Mouse (Mus musculus) CD4-positive helper T cell, adult 2 months (primary cell): ENCODE measurements around the gene Ank.

Source experiments
- DNase-seq: peaks from one replicate; pipeline ENCODE4 v3.0.0-alpha.2; 2012; ENCODE audit warnings: low read depth, missing footprints, low spot score

The Ank gene

DNA sequence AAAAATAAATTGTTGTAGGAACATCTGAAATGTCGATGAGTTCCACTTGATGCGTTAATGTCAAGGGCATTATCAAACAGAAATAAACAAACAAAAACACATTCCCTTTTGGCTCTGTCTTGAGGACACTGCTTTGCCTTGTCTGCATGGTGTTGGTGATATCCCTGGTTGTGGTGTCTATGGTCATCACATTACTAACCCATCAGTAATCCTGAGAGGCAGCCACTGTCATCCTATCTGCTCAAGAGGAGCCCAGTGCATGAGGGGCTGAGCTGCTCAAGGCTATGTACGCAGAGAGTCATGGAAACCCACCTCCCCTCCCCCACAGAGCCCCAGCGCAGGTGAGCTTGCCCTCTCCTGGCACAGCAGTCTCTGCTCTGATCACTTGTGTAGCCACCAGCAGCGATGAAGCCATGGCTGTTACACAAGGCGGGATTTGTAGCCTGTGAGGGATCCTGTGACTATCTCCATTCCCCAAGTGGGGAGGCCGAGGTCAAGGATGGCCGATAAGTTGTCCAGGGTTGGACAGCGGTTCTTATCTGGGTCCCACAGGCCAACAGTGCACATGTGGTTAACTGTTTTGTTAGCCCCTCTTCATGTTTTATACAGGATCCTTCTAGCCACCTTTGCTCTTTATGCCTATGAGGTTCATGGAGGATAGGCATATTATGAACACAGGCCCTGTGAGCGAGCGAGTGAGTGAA, 30.3 kb downstream of the Ank start:
- DNase-seq = no peak

DNA sequence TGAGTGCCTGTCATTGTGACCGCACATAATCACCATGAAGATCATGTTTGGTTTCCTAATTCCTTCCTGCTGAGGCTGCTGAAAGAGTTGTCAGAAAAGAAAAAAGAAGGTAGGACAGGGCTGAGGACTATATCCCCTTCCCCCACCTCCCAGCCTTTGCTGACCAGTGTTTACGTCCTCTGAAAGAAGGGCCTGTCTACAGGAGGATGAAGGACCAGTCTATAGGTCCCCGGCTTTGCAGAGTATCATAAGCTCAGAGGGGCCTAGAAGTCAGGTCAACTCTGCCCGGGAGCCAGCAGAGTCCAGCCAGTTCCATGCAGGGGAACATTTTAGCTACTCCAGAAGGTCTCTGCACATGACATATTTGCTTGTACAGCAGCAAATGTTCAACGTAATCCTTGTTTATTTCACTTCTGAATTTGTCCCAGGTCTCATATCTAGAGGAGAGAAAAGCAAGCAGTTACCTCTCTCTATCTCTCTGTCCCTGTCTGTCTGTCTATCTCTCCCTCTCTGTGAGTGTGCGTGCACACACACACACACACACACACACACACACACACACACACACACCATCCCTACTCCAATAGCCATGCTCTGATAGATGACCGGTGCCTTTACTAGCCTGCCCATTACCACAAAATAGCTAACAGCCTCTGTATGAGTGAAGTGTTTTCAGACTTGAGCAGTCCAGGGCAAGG, 31.0 kb downstream of the Ank start:
- DNase-seq = no peak

DNA sequence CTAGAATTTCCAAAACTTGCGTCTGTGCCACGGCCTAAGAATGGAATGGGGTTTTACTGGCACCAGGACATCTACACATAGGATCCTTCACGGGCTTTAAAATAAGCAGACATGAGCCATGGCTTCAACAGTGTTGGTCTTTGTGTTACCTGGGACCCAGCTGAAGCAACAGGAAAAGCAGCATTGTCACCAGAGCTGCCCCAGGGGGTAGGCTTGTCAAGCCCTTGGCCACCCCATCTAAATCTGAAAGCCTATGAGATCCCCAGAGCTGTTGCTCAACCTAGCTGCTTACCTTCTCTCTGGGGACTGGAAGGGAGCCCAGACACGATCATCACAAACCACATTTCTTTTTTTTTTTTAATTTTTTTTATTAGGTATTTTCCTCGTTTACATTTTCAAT, 31.6 kb downstream of the Ank start:
- no peak for DNase-seq

DNA sequence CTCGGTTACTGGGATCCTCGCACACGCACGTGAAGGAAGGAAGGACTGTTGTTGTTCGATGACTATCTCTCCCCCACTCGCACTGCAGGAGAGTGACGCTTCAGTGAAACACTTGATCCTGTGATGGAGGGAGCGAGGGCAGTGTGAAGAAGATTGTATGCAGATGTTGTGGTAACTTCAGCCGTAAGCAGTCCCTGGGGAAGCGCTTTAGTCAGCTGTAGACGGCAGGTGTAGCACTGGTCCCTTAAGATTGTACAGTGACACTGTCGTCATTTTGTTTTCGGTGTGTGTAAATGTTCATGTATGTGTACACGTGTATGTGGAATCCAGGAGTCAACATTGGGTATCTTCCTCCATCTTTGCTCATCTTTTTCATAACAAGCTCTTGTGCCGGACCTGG, 33.9 kb downstream of the Ank start:
- no peak for DNase-seq

DNA sequence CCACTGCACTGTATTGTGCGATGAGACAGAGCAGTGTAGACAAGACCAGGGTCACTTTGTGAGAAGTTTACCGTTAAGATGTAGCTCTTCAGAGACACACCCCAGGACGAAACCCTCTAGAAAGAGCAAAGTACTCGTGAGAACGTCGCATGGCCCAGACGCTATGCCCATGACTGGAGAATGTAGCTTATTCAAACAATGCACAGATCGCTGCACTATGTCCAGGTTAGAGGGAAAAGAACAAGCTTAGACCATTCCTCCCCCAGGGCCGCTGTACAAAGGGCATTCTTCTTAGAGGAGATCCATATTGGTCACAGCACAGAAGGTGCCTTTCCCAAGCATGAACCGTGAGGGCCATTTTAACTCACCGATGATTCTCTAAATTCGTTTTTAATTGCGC, 35.9 kb downstream of the Ank start:
- DNase-seq = no peak

DNA sequence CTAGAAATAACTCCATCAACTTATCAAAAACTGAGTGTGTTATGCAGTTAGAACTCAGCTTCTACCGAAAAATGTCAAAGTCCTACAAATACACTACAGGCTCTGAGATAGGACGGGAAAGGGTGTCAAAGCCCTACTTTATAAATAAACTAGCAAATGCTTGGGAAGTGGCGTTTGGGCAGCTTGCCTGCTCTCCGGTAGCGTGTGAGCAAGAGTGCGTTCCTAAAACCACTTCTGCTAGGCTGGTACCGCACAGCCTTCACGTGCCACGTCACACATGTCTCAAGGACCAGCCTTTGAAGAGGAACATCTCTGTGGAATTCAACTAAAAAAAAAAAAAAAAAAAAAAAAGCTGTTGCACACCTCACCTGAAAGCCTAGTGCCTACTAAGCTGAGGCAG, 36.7 kb downstream of the Ank start:
- DNase-seq = no peak

DNA sequence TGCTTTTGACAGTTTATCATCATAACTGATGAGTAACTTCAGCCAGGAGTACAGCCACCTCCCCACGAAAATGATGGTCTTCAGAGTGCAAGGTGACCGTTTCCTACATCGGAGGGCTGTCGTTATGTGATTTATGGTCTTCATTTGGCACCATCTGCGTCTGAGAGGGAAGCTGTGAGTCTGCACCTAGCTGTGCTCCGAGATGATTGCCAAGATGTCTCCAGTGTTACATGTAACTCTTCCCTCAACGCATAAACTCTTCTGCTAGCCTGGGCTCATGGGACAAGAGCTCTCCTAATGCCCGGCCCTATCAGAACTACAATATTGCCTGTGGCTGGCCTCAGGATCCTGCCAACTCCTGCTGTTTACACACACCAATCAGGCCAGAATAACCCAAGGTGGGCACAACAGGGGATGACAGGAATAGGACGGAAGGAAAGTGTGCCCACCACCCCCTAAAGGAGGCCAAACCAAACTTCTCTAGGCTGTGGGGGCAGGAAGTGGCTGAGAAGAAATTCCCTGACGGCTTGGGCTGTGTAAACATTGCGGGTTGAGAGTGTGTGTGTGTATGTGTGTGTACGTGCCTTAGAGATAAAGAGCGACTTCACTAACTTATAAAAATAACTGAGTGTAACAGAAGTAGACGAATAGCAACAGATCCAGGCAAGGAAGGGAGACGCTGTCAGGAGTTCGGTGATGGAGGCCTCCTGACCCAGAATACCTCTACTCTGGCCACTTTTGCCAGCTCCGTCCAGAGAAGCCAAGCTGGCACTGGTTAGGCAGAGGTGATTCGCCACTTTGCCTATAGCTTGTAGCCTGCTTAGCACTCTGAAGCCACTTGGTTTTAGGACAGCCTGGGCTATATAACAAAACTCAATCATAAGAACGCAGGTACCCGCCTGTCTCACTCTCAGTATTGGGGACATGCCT, 37.6 kb downstream of the Ank start:
- DNase-seq = no peak

DNA sequence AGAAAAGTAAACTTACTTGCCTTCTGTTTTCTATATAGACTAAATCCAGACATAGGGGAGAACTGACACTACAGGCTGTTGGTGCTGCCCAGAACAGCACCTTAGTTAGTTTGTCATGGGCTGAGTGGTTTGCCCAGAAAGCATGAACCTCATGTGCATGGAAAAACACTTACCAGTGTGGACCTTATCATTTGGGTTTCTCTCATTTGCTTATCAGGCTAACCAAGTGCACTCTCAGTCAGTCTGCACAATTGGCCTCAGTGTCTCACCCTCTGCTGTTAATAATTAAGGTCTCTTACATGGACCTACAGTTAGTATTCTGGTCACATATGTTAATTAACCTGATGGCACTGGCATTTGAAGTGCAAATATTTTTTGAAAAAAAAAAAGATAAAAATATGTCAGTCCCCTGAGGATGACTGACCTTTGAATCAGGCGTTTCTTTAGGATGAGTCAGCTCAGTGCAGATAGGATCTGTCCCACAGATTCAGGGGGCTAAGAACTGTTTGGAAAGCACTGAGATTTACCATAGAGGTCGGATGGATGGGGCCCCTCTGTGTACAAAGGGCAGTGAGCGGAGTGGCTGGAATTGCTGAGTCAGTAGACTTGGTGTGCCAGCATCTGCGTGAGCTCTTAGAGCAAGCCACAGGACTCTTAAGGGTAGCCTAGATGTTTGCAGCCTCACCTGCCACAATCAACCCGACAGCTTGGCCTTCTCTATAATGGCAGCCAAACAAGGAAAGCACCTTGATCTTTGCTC, 39.8 kb downstream of the Ank start:
- no peak for DNase-seq

DNA sequence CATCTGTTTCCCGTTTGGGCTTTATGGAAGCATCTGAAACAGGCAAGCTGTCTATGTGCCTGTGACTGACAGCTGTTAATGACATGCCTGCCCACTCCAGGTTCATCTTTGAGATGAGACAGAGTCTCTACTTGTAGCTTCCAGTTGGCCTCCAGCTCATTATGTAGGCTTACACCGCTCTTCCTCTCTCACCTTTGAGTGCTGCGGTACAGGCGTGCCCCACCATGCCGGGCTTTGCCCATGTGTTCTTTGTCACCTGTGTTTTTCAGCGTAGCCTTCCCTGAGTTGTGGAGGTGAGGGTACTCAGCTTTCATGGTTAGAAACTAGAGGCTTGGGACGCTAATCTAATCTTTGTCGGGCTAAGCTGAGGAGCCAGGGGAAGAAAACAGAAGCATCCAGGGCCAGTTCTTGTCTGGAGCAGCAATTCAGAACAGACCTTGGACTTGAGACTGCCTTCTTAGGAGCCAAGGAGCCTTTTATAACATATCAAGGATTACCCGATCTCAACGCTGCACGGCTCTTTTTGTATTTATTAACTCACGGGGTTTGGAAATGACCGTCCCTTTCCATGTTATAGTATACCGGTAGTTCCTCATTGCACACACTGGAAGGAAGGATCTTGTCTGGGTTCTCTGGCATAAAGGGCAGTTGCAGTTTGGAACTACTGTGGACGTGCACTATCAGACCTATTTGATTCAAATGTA, 40.6 kb downstream of the Ank start:
- no peak for DNase-seq

DNA sequence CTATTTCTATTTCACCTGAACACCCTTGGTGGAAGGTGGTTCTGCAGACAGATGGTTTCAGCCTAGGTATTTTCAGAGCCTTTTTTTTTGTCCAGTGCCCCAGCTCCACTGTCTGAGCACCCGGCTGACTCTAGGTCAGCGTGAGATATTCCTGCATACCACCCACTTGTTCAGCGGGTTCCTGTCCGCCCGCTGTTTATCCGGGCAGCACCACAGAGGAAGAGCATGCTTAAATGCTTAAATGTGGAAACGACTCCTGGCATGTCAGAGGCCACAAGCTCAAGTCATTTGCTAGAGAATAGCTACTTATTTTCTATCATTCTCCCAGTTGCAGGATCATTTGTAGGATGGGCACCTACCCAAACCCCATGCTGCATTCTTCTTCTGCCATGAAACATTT, 41.7 kb downstream of the Ank start:
- no peak for DNase-seq

DNA sequence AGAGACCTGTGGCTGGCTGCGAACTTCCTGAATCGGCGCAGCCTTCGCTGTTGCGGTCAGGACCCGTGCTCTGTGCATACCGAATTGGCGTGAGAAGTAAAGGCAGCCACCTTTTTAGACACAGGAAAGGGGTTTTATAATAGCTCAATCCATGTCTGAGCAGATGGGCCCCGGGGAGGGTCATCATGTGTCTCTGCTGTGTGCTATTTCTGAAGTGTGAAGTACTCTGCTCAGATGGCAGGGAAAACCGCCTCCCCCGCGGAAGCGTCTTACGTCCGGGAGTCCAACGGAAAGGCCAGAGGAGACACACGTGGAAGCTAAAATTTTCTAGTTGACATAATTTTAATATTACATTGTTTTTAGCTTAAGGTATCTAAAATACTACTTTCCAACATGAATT, 42.5 kb downstream of the Ank start:
- DNase-seq = no peak

DNA sequence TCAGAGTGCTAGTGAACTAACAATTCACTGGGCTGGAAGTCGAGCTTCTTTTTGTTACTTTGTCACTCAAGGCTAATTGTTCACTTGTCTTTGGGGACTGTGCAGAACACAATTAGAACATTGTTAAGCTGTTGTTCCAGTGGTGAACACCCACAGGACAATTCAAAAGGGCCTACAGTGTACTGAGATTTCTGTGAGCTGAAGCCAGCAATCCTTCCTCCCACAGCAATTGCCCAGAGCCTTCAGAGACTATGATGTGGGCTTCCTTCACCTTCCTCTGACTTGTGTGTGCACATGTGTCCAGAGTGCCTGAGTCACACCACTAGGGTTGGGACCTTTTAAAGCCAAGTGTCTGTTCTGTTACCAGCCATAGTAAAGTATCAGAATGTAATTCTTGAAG, 50.5 kb downstream of the Ank start:
- DNase-seq = no peak

DNA sequence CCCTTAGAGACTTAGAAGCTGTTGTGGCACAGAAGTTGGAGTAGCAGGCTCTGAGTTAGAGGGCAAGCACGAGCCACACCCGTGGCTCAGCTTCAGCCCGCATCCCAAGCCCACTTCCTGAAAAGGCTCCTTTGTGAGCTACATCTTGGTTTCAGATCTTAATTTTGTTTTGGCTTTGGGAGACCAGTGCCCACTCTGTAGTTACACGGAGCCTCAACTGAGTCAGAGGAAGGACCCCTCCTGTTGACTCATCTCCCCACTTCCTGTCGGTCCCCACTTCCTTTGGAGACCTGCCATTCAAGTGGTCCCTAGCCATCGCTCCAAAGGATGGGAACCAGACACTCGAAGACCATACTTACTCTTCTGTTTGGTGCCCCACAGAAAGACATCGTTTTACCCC, 51.5 kb downstream of the Ank start:
- DNase-seq = peak; percentile 22

DNA sequence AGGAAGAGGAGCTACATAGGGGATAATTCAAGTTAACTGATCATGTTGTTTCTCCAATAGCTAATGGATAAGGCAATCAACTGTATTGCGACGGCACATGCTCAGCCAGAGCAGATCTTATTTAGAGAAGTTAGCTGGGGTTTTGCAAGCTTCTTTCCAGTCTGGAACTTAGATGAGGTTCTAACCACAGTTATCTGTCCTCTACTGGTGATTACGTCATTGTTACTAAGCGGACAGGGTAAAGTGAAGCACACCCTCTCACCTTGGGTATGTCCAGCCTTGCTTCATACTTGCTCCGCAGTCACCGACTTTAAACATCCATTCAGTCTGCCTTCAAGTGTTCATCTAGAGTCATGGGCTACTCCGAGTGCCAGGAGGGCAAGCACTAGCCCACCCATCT, 53.4 kb downstream of the Ank start:
- no peak for DNase-seq

DNA sequence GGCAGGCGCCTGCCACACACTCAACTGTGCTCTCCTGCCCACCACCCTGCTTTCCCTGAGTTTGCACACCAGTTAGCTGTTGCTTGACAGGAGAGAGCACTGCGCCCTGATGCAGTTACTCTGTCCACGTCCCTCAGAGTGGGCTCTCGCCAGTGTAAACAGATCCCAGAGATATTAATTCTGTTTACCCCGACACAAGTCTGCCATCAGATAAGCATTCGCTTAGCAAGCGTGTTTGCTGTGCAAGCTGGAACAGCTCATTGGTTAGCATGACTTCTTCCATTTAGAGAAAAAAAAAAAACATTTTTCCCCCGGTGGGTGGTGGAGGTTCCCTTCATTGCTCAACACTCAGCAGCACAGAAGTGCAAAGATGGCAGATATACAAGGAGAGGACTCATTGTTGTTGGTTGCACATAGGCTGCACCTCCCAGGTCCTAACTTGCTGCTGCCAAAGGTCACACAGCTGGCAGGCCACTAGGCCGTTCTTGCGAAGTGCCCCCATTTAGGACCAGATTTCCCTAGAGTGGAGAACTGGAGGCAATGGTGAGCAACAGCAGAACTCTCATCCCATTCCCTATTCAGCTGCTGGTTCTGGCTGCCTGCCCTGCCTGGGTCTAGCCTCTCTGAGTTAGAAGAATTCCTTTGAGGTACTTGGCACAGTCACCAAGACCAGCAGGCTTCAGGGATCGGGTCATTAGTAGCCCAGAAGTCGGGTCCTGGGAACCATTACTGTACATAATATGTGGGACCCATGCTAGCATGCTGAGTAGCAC, 58.9 kb downstream of the Ank start:
- no peak for DNase-seq

DNA sequence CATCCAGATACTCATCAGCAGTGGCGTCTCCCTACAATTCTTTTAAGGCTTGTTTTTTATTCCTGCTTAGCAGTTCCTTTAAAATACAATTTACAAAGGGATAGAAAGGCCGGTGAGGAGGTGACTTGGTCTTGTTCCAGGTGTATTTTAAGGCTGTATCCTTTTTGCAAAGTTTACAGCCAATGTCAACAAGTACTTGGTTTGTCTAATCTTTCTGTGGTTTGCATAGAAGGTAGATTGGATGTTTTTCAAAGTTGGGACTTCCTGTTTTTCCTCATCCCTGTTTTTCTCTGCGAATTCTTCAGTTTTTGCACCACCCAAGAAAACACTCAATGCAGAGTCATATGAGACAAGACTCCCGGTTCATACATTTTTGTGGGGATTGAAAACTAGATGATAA, 62.4 kb downstream of the Ank start:
- no peak for DNase-seq

DNA sequence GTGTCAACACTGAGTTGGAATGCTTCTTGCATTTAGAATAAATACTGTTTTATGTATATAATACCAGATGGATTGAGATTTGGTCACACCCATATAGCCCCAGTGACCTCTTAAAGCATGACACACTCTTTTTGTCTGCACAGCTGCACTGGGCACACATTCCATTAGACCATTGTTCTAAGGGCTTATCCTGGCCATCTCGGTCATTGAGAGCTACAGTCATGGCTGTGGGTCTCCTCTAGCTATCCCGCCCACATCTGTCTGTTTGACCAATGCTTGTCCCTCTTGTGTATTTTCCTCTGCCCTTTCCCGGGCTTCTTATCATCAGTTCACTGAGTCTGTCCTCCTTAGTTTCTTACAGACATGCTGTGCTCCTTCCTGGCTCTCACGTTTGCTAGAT, 63.5 kb downstream of the Ank start:
- no peak for DNase-seq

DNA sequence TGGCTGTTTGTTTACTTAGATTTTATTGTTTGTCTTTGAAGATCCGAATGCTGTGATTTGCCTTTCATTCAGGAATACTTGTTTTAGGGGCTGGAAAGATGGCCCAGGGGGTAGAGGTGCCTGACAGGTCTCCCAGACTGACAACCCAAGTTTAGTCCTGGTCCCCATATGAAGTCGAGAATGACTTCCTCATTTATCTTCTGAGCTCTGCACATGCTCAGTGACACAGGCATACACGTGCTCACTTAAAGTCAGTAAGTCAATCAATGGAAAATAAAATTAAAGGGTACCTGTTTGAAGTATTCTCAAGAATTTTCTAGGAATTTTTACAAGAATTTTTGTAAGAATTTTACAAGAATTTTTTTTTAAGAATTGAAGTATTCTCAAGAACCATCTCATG, 66.6 kb downstream of the Ank start:
- no peak for DNase-seq

DNA sequence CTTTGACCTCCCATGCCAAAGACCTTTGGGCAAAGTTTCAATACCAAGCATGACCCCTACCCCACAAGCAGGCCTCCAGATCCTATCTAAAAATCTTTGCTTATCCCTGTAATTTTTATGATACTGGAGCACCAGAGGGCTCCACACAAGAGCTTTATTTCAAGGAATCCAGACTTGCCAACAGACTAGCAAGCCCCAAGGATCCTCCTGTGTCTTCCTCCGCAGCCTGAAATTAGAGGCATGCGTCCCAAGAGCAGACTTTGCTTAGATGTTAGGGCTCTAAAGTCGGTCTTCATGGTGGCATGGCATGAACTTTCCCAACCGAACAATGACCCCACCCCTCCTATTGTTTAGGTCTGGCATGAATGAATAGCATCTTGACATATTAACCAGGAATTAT, 69.2 kb downstream of the Ank start:
- no peak for DNase-seq

DNA sequence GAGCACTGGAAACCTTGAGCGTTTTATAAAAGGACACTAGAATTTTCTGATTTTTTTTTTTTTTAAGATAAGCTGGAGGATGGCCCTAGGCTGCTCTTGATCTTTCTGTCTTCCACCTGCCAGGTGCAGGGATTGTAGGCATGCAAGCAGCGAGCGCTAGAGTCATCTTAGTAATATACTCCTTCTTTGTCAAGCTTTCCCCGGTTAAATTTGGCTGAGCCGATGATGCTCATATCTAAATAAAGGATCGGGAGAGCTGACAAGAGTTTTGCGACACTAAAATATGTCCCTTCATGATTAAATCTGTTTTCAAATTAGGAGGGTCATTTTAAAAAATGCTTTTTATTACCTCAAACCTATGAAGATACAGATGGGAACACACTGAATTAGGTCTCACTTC, 69.7 kb downstream of the Ank start:
- no peak for DNase-seq
